Mouse (Mus musculus): ENCODE data around the gene Snx10.

The Snx10 gene

GRCm38 (mm10) chr6:51535571-51535970 lies 11.9 kb downstream of the Snx10 start:
- DNase-seq: no peak

GRCm38 (mm10) chr6:51540525-51540924 lies 16.8 kb downstream of the Snx10 start:
- no peak for DNase-seq

- no peak for DNase-seq
Measured at GRCm38 (mm10) chr6:51541422-51541821, 17.7 kb downstream of the Snx10 start.

- DNase-seq: no peak
Measured at GRCm38 (mm10) chr6:51542147-51542546, 18.4 kb downstream of the Snx10 start.

- DNase-seq: no peak
Measured at GRCm38 (mm10) chr6:51543639-51544117, 20.0 kb downstream of the Snx10 start.

- DNase-seq: no peak
Measured at GRCm38 (mm10) chr6:51544118-51544681, 20.5 kb downstream of the Snx10 start.

GRCm38 (mm10) chr6:51545219-51545859 lies 21.6 kb downstream of the Snx10 start:
- DNase-seq: no peak

GRCm38 (mm10) chr6:51546085-51546484 lies 22.4 kb downstream of the Snx10 start:
- no peak for DNase-seq

GRCm38 (mm10) chr6:51548757-51549156 lies 25.1 kb downstream of the Snx10 start:
- no peak for DNase-seq

GRCm38 (mm10) chr6:51551267-51551802 lies 27.6 kb downstream of the Snx10 start:
- no peak for DNase-seq

- no peak for DNase-seq
Measured at GRCm38 (mm10) chr6:51556562-51556961, 32.9 kb downstream of the Snx10 start.

GRCm38 (mm10) chr6:51558311-51558710 lies 34.6 kb downstream of the Snx10 start:
- no peak for DNase-seq

- no peak for DNase-seq
Measured at GRCm38 (mm10) chr6:51566771-51567680, 43.3 kb downstream of the Snx10 start.

- no peak for DNase-seq
Measured at GRCm38 (mm10) chr6:51569086-51569485, 45.4 kb downstream of the Snx10 start.

- no peak for DNase-seq
Measured at GRCm38 (mm10) chr6:51573136-51573535, 49.4 kb downstream of the Snx10 start.

GRCm38 (mm10) chr6:51574132-51574531 lies 50.4 kb downstream of the Snx10 start:
- DNase-seq: no peak

- DNase-seq: no peak
Measured at GRCm38 (mm10) chr6:51578415-51578814, 54.7 kb downstream of the Snx10 start.

GRCm38 (mm10) chr6:51580040-51580680 lies 56.5 kb downstream of the Snx10 start:
- peak; percentile 74 for DNase-seq

GRCm38 (mm10) chr6:51581418-51581817 lies 57.7 kb downstream of the Snx10 start:
- DNase-seq: no peak

- DNase-seq: no peak
Measured at GRCm38 (mm10) chr6:51582051-51582450, 58.4 kb downstream of the Snx10 start.

GRCm38 (mm10) chr6:51585980-51586379 lies 62.3 kb downstream of the Snx10 start:
- peak; percentile 64 for DNase-seq

- DNase-seq: no peak
Measured at GRCm38 (mm10) chr6:51587266-51587665, 63.6 kb downstream of the Snx10 start.

- no peak for DNase-seq
Measured at GRCm38 (mm10) chr6:51591264-51591663, 67.6 kb downstream of the Snx10 start.
